Mouse (Mus musculus): ENCODE results near the gene Camta2.

DNA sequence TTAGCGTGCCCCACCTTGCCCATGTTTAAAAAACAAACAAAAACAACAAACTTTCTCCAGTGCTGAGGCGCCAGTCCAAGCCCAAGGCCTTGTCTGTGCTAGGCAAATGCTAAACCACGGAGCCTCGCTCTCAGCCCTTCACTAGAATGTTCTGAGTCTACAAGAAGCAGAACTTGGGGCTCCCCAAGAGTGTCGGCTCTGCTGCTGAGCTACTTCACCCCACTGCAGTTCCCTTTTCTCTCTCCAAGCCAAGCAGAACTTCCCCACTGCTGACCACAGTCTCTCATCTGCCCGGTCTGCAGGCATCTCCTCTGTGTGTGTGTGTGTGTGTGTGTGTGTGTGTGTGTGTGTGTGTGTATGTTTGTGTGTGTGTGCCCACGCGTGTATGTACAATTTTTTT, 8.0 kb downstream of the Camta2 start:
- TF ChIP-seq EP300 (optimal IDR thresholded peaks at IDR 0.05): no peak
- no peak for TF ChIP-seq CTCF (IDR thresholded peaks at IDR 0.05; ENCODE audit: low read depth)
